Mouse (Mus musculus): ENCODE data around the gene Fbxo34.

- no peak for TF ChIP-seq USF1 (IDR thresholded peaks at IDR 0.05; ENCODE audit: low read depth, low read length)
- no peak for TF ChIP-seq CTCF (conservative IDR thresholded peaks at IDR 0.05 in 1 of 2, IDR thresholded peaks at IDR 0.05 in 1 of 2; ENCODE audit: low read depth in 2 of 2, low read length in 2 of 2)
- TF ChIP-seq RCOR1 (conservative IDR thresholded peaks at IDR 0.05; ENCODE audit: low read depth, low read length): no peak
- no peak for TF ChIP-seq ZMIZ1 (IDR thresholded peaks at IDR 0.05; ENCODE audit: low read depth, low read length)
- TF ChIP-seq MAFK (IDR thresholded peaks at IDR 0.05; ENCODE audit: insufficient replicate concordance, low read length): no peak
- TF ChIP-seq POLR2A (IDR thresholded peaks at IDR 0.05; ENCODE audit: low read depth, low read length): no peak
- TF ChIP-seq ETS1 (conservative IDR thresholded peaks at IDR 0.05; ENCODE audit: low read depth, low read length): no peak
Observed at GRCm38 (mm10) chr14:47497166-47497565, 46.9 kb downstream of the Fbxo34 start.

Data from CH12.LX (cell line).